Mouse (Mus musculus): ENCODE measurements around the gene Crybg3. TPM values are rescaled to one million over a fixed set of nuclear protein-coding genes. Genes with fewer than 3 reads are reported as not detected.

Crybg3 gene
- total RNA-seq, 2 experiments from 2014 or later, result 4.6 to 6.1 TPM

GRCm38 (mm10) chr16:59547887-59548581 lies 52.7 kb downstream of the Crybg3 start:
- intact Hi-C loops (cut with DNase I), result no loop called here
- peak; percentile 34 to 82 for DNase-seq (ENCODE audit: extremely low spot score in 1 of 2, low spot score in 2 of 2)

DNA sequence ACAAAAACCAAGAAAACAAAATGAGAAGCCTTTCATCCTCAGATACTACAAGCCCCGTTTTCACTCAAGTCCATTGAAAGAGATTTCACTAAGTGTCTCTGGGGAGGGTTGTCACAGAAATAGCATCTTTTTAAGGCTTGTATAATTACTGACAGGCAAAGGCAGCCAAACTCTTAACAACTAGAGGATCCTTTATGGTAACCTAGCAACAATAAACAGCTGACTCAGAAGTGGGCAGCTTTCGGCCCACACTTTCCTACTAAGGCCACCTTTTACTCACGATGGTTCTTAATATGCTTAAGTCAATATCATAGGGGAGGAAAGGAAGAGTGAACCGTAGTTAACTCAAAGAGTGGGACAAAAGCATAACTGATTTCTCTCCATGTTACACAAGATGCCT lies 53.3 kb downstream of the Crybg3 start:
- intact Hi-C loops (cut with DNase I), result no loop called here
- peak in 1 of 2 experiments; percentile 44 for DNase-seq (ENCODE audit: extremely low spot score in 1 of 2, low spot score in 2 of 2)

DNA sequence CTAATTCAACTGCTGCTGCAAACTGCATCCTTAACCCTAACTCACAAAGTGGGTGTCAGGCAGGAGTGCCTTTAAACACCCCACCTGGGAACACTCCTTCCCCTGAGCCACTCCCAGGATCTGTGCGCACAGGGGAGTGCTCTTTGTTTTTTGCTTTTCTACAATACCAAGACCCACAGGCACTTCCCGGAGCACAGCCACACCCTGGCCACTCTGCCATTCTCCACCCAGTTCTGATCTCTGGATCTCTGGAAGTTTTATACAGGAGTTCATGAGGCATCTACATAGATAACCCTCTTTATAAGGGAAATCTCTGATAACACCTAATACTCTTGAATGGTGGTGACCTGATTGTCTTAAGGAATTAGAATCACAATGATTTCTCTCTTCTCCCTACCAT lies 55.4 kb downstream of the Crybg3 start:
- DNase-seq (ENCODE audit: extremely low spot score in 1 of 2, low spot score in 2 of 2), result no peak
- intact Hi-C loops (cut with DNase I), result no loop called here

DNA sequence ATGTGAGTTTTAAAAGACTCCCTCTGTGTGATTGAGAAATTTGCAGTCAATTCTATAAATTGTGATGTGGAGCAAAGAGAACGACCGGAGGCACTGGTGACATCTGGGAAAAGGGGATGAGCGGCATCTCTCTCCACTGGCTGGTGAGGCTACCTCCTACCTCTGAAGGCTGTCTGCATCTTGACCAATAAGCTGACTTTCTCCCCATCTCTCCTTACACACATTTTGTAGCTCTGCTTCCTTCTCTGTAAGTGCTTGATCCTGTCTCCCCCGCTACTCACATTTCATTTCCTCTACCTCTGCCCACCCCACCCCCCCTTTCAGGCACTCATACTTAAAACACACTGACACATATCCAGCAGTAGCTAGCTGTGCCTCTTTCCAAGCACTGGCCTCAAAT lies 59.4 kb downstream of the Crybg3 start:
- DNase-seq (ENCODE audit: extremely low spot score in 1 of 2, low spot score in 2 of 2), result no peak
- intact Hi-C loops (cut with DNase I), result no loop called here

DNA sequence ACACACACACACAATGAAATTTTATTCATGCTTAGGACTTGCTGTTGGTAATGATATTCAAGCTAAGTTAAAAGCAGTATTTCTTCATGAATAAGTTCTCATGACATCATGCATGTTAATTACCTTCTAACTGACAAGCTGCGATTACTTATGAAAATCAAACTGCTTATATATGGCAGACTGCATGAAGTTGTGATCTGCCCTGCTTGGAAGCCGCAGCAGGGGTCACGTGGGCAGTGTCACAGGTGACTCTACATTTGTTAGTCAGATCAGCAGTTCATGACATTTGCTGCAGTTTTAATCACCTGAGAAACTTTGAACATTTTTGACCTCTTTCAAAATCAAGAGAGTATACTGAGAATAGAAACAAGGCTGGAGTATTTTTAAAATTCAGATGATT lies 59.8 kb downstream of the Crybg3 start:
- no peak for DNase-seq (ENCODE audit: extremely low spot score in 1 of 2, low spot score in 2 of 2)
- intact Hi-C loops (cut with DNase I), result no loop called here

- DNase-seq (ENCODE audit: extremely low spot score in 1 of 2, low spot score in 2 of 2), result no peak
- intact Hi-C loops (cut with DNase I), result loop anchor here (5.0 kb wide), 1 partner anchor 82 kb away; no protein-coding TSS in a partner anchor
Observed at GRCm38 (mm10) chr16:59535673-59536072, 65.1 kb downstream of the Crybg3 start.

- DNase-seq (ENCODE audit: extremely low spot score in 1 of 2, low spot score in 2 of 2), result no peak
- intact Hi-C loops (cut with DNase I), result no loop called here
Observed at GRCm38 (mm10) chr16:59534349-59534748, 66.4 kb downstream of the Crybg3 start.

DNA sequence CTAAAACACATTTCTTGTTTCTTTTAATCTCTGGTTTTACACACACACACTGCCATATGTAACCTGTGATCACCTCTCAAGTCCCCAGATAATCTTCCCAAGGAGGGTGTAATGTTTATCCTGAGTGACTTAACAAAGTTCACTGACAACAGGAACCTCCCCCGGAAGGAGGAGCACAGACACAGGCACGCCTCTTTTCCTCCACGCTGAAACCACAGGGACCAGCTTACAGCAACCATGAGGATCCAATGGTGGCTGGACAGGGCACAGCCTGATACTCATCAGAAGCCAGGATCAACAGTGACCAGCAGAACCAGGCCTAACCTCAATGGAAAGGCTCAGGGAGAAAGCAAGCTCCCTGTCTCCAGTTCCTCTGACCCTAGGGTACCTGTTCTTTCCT lies 68.2 kb downstream of the Crybg3 start:
- intact Hi-C loops (cut with DNase I), result no loop called here
- DNase-seq (ENCODE audit: extremely low spot score in 1 of 2, low spot score in 2 of 2), result no peak

- no peak for DNase-seq (ENCODE audit: extremely low spot score in 1 of 2, low spot score in 2 of 2)
Observed at GRCm38 (mm10) chr16:59531243-59531642, 69.5 kb downstream of the Crybg3 start.

GRCm38 (mm10) chr16:59529570-59529969 lies 71.2 kb downstream of the Crybg3 start:
- DNase-seq (ENCODE audit: extremely low spot score in 1 of 2, low spot score in 2 of 2), result no peak
- intact Hi-C loops (cut with DNase I), result no loop called here

More at GRCm38 (mm10) chr16:59531243-59531642, 69.5 kb downstream of the Crybg3 start:
- intact Hi-C loops (cut with DNase I), result no loop called here

GRCm38 (mm10) chr16:59526939-59527338 lies 73.8 kb downstream of the Crybg3 start:
- intact Hi-C loops (cut with DNase I), result no loop called here

DNA sequence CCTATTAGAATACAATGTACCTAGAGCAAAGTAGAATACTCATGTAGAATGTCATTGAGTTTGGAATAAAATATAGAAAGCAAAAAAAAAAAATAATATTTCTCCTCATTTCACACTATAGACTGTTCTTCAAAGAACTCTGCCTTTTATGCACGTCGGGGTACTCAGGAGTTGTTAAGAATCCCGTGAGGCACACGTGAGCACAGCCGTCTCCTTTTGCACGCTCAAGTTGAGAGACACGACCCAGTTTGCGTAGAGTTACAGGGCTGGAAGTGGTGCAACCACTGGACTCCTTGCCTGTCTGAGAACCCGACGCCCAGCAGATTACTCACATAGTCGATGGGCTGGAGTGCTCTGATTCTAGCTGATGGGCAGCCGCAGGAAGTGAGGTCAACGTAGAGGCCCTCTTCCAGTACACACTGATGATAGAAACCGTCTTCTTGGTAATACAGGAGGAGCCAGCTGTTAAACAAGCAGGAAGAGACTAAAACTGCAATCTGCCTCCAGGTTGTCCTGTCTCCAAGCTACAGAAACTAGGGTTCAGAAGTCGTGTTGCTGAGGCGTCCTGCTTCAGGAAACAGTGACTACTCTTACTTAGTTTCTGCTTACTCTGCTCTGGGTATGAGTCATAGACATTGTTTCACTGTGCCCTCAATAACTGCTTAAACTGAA lies 78.9 kb downstream of the Crybg3 start:
- no peak for DNase-seq (ENCODE audit: extremely low spot score in 1 of 2, low spot score in 2 of 2)
- intact Hi-C loops (cut with DNase I), result no loop called here

More at GRCm38 (mm10) chr16:59526939-59527338, 73.8 kb downstream of the Crybg3 start:
- no peak for DNase-seq (ENCODE audit: extremely low spot score in 1 of 2, low spot score in 2 of 2)

GRCm38 (mm10) chr16:59517447-59518219 lies 83.1 kb downstream of the Crybg3 start:
- intact Hi-C loops (cut with DNase I), result no loop called here
- no peak for DNase-seq (ENCODE audit: extremely low spot score in 1 of 2, low spot score in 2 of 2)

DNA sequence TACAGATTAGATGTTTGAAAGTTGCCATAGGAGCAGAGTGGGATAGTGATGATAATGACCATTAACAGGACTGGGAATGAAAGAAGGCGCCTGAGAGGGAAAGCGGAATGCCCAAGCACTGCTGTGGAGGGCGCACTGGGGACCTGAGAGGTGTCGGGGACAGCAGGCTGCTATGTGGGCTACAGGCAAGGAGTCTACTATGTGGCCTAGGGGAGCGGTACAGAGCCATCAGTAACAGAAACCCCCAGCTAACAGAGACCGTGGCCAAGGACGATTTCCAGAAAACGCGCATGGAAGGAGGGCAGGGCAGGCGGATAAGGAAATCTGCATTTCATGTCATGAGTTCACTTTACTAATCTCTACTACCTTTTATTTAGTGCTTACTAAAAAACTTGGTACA lies 83.8 kb downstream of the Crybg3 start:
- no peak for DNase-seq (ENCODE audit: extremely low spot score in 1 of 2, low spot score in 2 of 2)
- intact Hi-C loops (cut with DNase I), result no loop called here

DNA sequence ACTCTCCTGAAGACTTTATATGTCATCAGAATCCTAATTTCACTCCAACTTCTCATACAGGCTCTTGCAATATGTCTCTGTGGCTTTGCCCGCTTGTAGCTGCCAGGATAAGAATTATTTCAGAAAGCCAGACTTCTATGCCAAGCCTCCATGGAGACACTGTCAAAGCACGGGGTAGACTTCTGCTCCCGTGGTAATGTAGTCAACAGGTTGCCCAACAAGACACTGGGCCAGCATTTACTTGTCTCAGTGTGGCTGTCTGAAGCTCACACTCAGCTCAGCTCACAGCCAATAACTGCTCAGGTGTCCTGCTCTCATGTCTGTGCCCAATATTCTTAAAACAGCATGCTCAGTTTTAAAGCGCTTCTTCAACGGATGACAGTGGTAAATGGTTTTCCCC lies 85.6 kb downstream of the Crybg3 start:
- intact Hi-C loops (cut with DNase I), result no loop called here
- peak in 1 of 2 experiments; percentile 10 for DNase-seq (ENCODE audit: extremely low spot score in 1 of 2, low spot score in 2 of 2)

DNA sequence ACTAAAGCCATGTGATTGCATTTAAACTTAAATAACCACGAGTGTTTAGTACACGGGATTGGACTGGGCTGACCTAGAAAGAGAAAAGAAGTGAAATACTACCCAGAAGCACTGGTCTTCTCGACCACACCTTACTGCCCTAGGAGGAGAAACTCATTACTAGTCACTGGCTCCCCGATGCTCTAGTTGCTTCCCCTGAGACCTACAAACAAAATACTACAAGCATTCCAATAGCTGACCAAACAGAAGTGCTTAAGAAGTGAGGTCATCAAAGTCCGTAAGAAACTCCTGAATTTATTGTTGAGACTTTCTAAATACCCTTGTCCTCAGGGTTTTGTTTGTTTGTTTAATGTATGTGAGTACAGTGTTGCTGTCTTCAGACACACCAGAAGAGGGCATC lies 90.9 kb downstream of the Crybg3 start:
- intact Hi-C loops (cut with DNase I), result no loop called here
- DNase-seq (ENCODE audit: extremely low spot score in 1 of 2, low spot score in 2 of 2), result no peak

- DNase-seq (ENCODE audit: extremely low spot score in 1 of 2, low spot score in 2 of 2), result no peak
- intact Hi-C loops (cut with DNase I), result no loop called here
Observed at GRCm38 (mm10) chr16:59499180-59499579, 101.6 kb downstream of the Crybg3 start.

DNA sequence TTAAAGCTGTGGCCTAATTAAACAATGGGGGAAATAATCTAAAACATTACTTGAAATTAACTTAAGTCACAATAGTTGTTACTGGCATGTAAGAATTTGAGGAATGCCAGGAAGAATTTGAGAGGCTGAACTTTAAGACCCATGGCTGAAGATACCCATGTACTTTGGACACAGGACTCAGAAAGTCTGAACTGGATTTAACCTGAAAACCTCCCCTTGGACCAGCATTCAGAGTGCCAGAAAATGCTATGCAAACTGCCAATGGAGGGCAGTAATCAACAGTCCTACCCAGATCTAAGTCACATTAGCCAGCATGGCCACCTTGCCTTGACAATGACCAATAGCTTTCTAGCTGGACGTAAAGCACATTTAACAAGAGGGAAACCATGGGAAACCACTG lies 102.8 kb downstream of the Crybg3 start:
- intact Hi-C loops (cut with DNase I), result no loop called here
- DNase-seq (ENCODE audit: extremely low spot score in 1 of 2, low spot score in 2 of 2), result no peak

GRCm38 (mm10) chr16:59493199-59493598 lies 107.6 kb downstream of the Crybg3 start:
- DNase-seq (ENCODE audit: extremely low spot score in 1 of 2, low spot score in 2 of 2), result no peak
- intact Hi-C loops (cut with DNase I), result no loop called here
